Mouse (Mus musculus): ENCODE measurements at regions not wholly inside any gene's neighbourhood (a gene's known extent, or its start where the extent isn't known, plus 50 kb on each side); places are given as distances from the start of the nearest gene placed in this dataset.

GRCm38 (mm10) chr13:82849037-82849436 is 654.8 kb upstream of the Mef2c start:
- DNase-seq, result no peak

- no peak for DNase-seq
Measured at GRCm38 (mm10) chr13:82869869-82870268, 634.0 kb upstream of the Mef2c start.

- no peak for DNase-seq
Measured at GRCm38 (mm10) chr13:82874091-82874490, 629.7 kb upstream of the Mef2c start.

GRCm38 (mm10) chr13:82883368-82883767 is 620.5 kb upstream of the Mef2c start:
- no peak for DNase-seq

- no peak for DNase-seq
Measured at GRCm38 (mm10) chr13:82888755-82889154, 615.1 kb upstream of the Mef2c start.

- peak; percentile 65 to 67 for DNase-seq
Measured at GRCm38 (mm10) chr13:82892731-82893130, 611.1 kb upstream of the Mef2c start.

- no peak for DNase-seq
Measured at GRCm38 (mm10) chr13:82899686-82900085, 604.1 kb upstream of the Mef2c start.

- DNase-seq, result no peak
Measured at GRCm38 (mm10) chr13:82902160-82902559, 601.7 kb upstream of the Mef2c start.

- no peak for DNase-seq
Measured at GRCm38 (mm10) chr13:82903637-82904036, 600.2 kb upstream of the Mef2c start.

- DNase-seq, result no peak
Measured at GRCm38 (mm10) chr13:82907689-82908088, 596.1 kb upstream of the Mef2c start.

GRCm38 (mm10) chr13:82909151-82909550 is 594.7 kb upstream of the Mef2c start:
- no peak for DNase-seq

GRCm38 (mm10) chr13:82912859-82913258 is 591.0 kb upstream of the Mef2c start:
- DNase-seq, result no peak

- no peak for DNase-seq
Measured at GRCm38 (mm10) chr13:82915194-82915593, 588.6 kb upstream of the Mef2c start.

- no peak for DNase-seq
Measured at GRCm38 (mm10) chr13:82930010-82930409, 573.8 kb upstream of the Mef2c start.

GRCm38 (mm10) chr13:82937856-82938255 is 566.0 kb upstream of the Mef2c start:
- DNase-seq, result no peak

- no peak for DNase-seq
Measured at GRCm38 (mm10) chr13:82942691-82943341, 561.0 kb upstream of the Mef2c start.

- no peak for DNase-seq
Measured at GRCm38 (mm10) chr13:82946931-82947330, 556.9 kb upstream of the Mef2c start.

GRCm38 (mm10) chr13:82949541-82949940 is 554.3 kb upstream of the Mef2c start:
- no peak for DNase-seq

- no peak for DNase-seq
Measured at GRCm38 (mm10) chr13:82962333-82962732, 541.5 kb upstream of the Mef2c start.

GRCm38 (mm10) chr13:82971722-82972121 is 532.1 kb upstream of the Mef2c start:
- DNase-seq, result no peak

- no peak for DNase-seq
Measured at GRCm38 (mm10) chr13:82974210-82974811, 529.5 kb upstream of the Mef2c start.

GRCm38 (mm10) chr13:83001118-83001517 is 502.7 kb upstream of the Mef2c start:
- no peak for DNase-seq

- no peak for DNase-seq
Measured at GRCm38 (mm10) chr13:83016686-83017085, 487.1 kb upstream of the Mef2c start.

GRCm38 (mm10) chr13:83020829-83021228 is 483.0 kb upstream of the Mef2c start:
- DNase-seq, result no peak

GRCm38 (mm10) chr13:83023972-83024371 is 479.9 kb upstream of the Mef2c start:
- no peak for DNase-seq

Data from cerebellum, postnatal 14 days (tissue).